Mouse (Mus musculus) limb, embryonic 11.5 days (tissue): ENCODE measurements around the gene Gjb4. TPM values are rescaled to one million over a fixed set of nuclear protein-coding genes. Genes with fewer than 3 reads are reported as not detected.

Experiments used
- ATAC-seq: fragments of 200-750 bp; cut with Nextera tagmentation; 2 replicates; pipeline ENCODE4 v1.8.0; 2017; ENCODE audit warnings: low read depth; ENCODE audit not compliant: insufficient number of reproducible peaks, low FRiP score, low TSS enrichment
- DNase-seq: peaks from one replicate; pipeline ENCODE4 v3.0.0-alpha.2; 2015; ENCODE audit warnings: low spot score
- H3K27ac ChIP-seq: fragments of 300-500 bp; sonication (generic); replicated peaks from 2 replicates; pipeline ENCODE4 v1.5.1; 2014; ENCODE audit warnings: low read depth, mild to moderate bottlenecking, low read length
- H3K27me3 ChIP-seq: fragments of 300-500 bp; sonication (generic); 2 replicates; pipeline ENCODE4 v1.6.1; 2014; ENCODE audit warnings: mild to moderate bottlenecking, low read length, mixed read lengths; ENCODE audit not compliant: control insufficient read depth, insufficient read depth
- H3K36me3 ChIP-seq: fragments of 300-500 bp; sonication (generic); 2 replicates; pipeline ENCODE4 v1.6.1; 2014; ENCODE audit warnings: mild to moderate bottlenecking, low read length, moderate library complexity, mixed read lengths; ENCODE audit not compliant: control insufficient read depth, insufficient read depth
- H3K4me1 ChIP-seq: fragments of 300-500 bp; sonication (generic); 2 replicates; pipeline ENCODE4 v1.6.1; 2014; ENCODE audit warnings: low read length, mixed read lengths; ENCODE audit not compliant: control insufficient read depth, insufficient read depth
- H3K4me2 ChIP-seq: fragments of 300-500 bp; sonication (generic); 2 replicates; pipeline ENCODE4 v1.6.1; 2014; ENCODE audit warnings: low read depth, mild to moderate bottlenecking, moderate library complexity; ENCODE audit not compliant: severe bottlenecking
- H3K4me3 ChIP-seq: fragments of 300-500 bp; sonication (generic); 2 replicates; pipeline ENCODE4 v1.5.1; 2014; ENCODE audit warnings: low read depth, low read length
- H3K9ac ChIP-seq: fragments of 300-500 bp; sonication (generic); 2 replicates; pipeline ENCODE4 v1.6.1; 2014; ENCODE audit warnings: mild to moderate bottlenecking, low read length
- H3K9me3 ChIP-seq: fragments of 300-500 bp; sonication (generic); 2 replicates; pipeline ENCODE4 v1.6.1; 2016; ENCODE audit warnings: low read length; ENCODE audit not compliant: control insufficient read depth
- WGBS: fragments of 180-500 bp; shearing (Covaris S2); extraction: QIAGEN DNeasy Blood & Tissue Kit; methylation state at CpG from one replicate; pipeline ENCODE4 v1.1.7; 2014; 5-methylcytosine and 5-hydroxymethylcytosine counted together
- polyA plus RNA-seq: library from polyadenylated mRNA; unstranded; fragments of >200 nt; fragmentation: Nextera tagmentation; extraction: Ambion mirVana; gene quantifications from 2 replicates; pipeline ENCODE4 v1.2.1, GENCODE M21; 2014

The Gjb4 gene
- polyA plus RNA-seq, 1 experiment from 2014 or later = 0.13 TPM

GRCm38 (mm10) chr4:127362520-127362919 lies 8.6 kb upstream of the Gjb4 start:
- H3K36me3 ChIP-seq = no peaks in the 10 kb centered on the region
- ATAC-seq (no peak), DNase-seq (no peak)
- peaks cover 4% of the 10 kb centered on the region for H3K4me1 ChIP-seq
- no peak overlapping the region for H3K4me2 ChIP-seq
- no peaks in the 10 kb centered on the region; the same call in 1 of the 2 replicates for H3K27me3 ChIP-seq
- WGBS = 91% methylated on average over 3 of the region's 3 CpGs
- H3K4me3 ChIP-seq = no peak overlapping the region
- H3K9me3 ChIP-seq = no peaks in the 10 kb centered on the region
- no peak overlapping the region for H3K27ac ChIP-seq
- H3K9ac ChIP-seq = no peak overlapping the region

GRCm38 (mm10) chr4:127358018-127358417 lies 4.1 kb upstream of the Gjb4 start, which contains the start of gene Gjb5:
Gene Gjb5, minus strand, starts transcription at chr4:127358181.
- H3K9me3 ChIP-seq = no peaks in the 10 kb centered on the region
- no peak within 1 kb of the TSS for H3K4me3 ChIP-seq
- 15% methylated on average over 5 of the region's 5 CpGs for WGBS
- no peak within 1 kb of the TSS for H3K27ac ChIP-seq
- H3K27me3 ChIP-seq = no peaks in the 10 kb centered on the region; the same call in 1 of the 2 replicates
- no peak within 1 kb of the TSS for H3K4me2 ChIP-seq
- no peaks in the 10 kb centered on the region for H3K36me3 ChIP-seq
- no peak within 1 kb of the TSS for H3K9ac ChIP-seq
- ATAC-seq (0 out of 2 replicates have a peak, but pooled peaks have one; percentile 67), DNase-seq (no peak)
- H3K4me1 ChIP-seq = peaks cover 6% of the 10 kb centered on the region; the same call in 1 of the 2 replicates

- H3K4me2 ChIP-seq = no peak overlapping the region
- no peaks in the 10 kb centered on the region for H3K9me3 ChIP-seq
- DNase-seq (no peak), ATAC-seq (no peak)
- no peaks in the 10 kb centered on the region for H3K36me3 ChIP-seq
- H3K4me3 ChIP-seq = no peak overlapping the region
- no peak overlapping the region for H3K27ac ChIP-seq
- peaks cover 6% of the 10 kb centered on the region; the same call in 1 of the 2 replicates for H3K4me1 ChIP-seq
- H3K9ac ChIP-seq = no peak overlapping the region
- no peaks in the 10 kb centered on the region; the same call in 1 of the 2 replicates for H3K27me3 ChIP-seq
- WGBS = 67% methylated on average over 15 of the region's 15 CpGs
Observed at GRCm38 (mm10) chr4:127354506-127355485, 915 bp upstream of the Gjb4 start.

GRCm38 (mm10) chr4:127352594-127352993 lies 1.3 kb downstream of the Gjb4 start:
- H3K36me3 ChIP-seq = no peaks in the 10 kb centered on the region
- WGBS = 69% methylated on average over 1 of the region's 1 CpGs

GRCm38 (mm10) chr4:127349560-127350300 lies 4.2 kb downstream of the Gjb4 start:
- Histone ChIP-seq H3K9ac (no peak overlapping the region), H3K36me3 (no peaks in the 10 kb centered on the region), H3K27ac (no peak overlapping the region), H3K27me3 (no peaks in the 10 kb centered on the region), H3K4me2 (no peak overlapping the region), H3K9me3 (no peaks in the 10 kb centered on the region), H3K4me3 (no peak overlapping the region), H3K4me1 (peaks cover 6% of the 10 kb centered on the region; the same call in 1 of the 2 replicates)
- no peak for DNase-seq
- 62% methylated on average over 4 of the region's 4 CpGs for WGBS
- ATAC-seq = no peak

More at GRCm38 (mm10) chr4:127352594-127352993, 1.3 kb downstream of the Gjb4 start:
- Histone ChIP-seq H3K27me3 (no peaks in the 10 kb centered on the region), H3K4me2 (no peak overlapping the region), H3K4me1 (peaks cover 6% of the 10 kb centered on the region; the same call in 1 of the 2 replicates), H3K9ac (no peak overlapping the region), H3K9me3 (no peaks in the 10 kb centered on the region), H3K27ac (no peak overlapping the region), H3K4me3 (no peak overlapping the region)
- no peak for DNase-seq
- no peak for ATAC-seq

- ATAC-seq (no peak), DNase-seq (no peak)
- WGBS = 90% methylated on average over 5 of the region's 5 CpGs
- H3K4me2 ChIP-seq = no peak overlapping the region
- no peak overlapping the region for H3K27ac ChIP-seq
- no peak overlapping the region for H3K4me3 ChIP-seq
- no peaks in the 10 kb centered on the region for H3K4me1 ChIP-seq
- H3K9me3 ChIP-seq = no peaks in the 10 kb centered on the region
- no peaks in the 10 kb centered on the region for H3K27me3 ChIP-seq
- H3K9ac ChIP-seq = no peak overlapping the region
- H3K36me3 ChIP-seq = no peaks in the 10 kb centered on the region
Observed at GRCm38 (mm10) chr4:127345000-127345399, 8.9 kb downstream of the Gjb4 start.

- Histone ChIP-seq H3K27ac (no peak overlapping the region), H3K4me2 (no peak overlapping the region), H3K4me1 (no peaks in the 10 kb centered on the region), H3K36me3 (no peaks in the 10 kb centered on the region), H3K4me3 (no peak overlapping the region), H3K9me3 (no peaks in the 10 kb centered on the region), H3K9ac (no peak overlapping the region), H3K27me3 (no peaks in the 10 kb centered on the region)
- DNase-seq = no peak
- WGBS = 39% methylated on average over 6 of the region's 6 CpGs
- ATAC-seq = no peak
Observed at GRCm38 (mm10) chr4:127341372-127341771, 12.5 kb downstream of the Gjb4 start.

GRCm38 (mm10) chr4:127337668-127338067 lies 16.2 kb downstream of the Gjb4 start:
- Histone ChIP-seq H3K27ac (no peak overlapping the region), H3K9ac (no peak overlapping the region), H3K27me3 (peaks cover 4% of the 10 kb centered on the region; the same call in 1 of the 2 replicates), H3K4me3 (no peak overlapping the region), H3K4me1 (no peaks in the 10 kb centered on the region), H3K4me2 (no peak overlapping the region), H3K36me3 (no peaks in the 10 kb centered on the region), H3K9me3 (no peaks in the 10 kb centered on the region)
- DNase-seq (no peak), ATAC-seq (no peak)
- 83% methylated on average over 5 of the region's 5 CpGs for WGBS
